Mouse (Mus musculus) midbrain, embryonic 13.5 days (tissue): Measurements from ENCODE around the gene Asb16. TPM values are rescaled to one million over a fixed set of nuclear protein-coding genes. Genes with fewer than 3 reads are reported as not detected.

ENCODE experiments used
- ATAC-seq: fragments of 200-750 bp; cut with Nextera tagmentation; 2 replicates; pipeline ENCODE4 v1.8.0; 2017; ENCODE audit warnings: mild to moderate bottlenecking, moderate TSS enrichment, moderate library complexity
- H3K27ac ChIP-seq: fragments of 300-500 bp; sonication (generic); 2 replicates; pipeline ENCODE4 v1.5.1; 2015; ENCODE audit warnings: inconsistent platforms, mild to moderate bottlenecking, moderate library complexity
- H3K27me3 ChIP-seq: fragments of 300-500 bp; sonication (generic); 2 replicates; pipeline ENCODE4 v1.6.1; 2015; ENCODE audit warnings: mild to moderate bottlenecking, inconsistent platforms
- H3K36me3 ChIP-seq: fragments of 300-500 bp; sonication (generic); 2 replicates; pipeline ENCODE4 v1.6.1; 2015; ENCODE audit warnings: mild to moderate bottlenecking, inconsistent platforms
- H3K4me1 ChIP-seq: fragments of 300-500 bp; sonication (generic); replicated peaks from 2 replicates; pipeline ENCODE4 v1.6.1; 2015; ENCODE audit warnings: inconsistent platforms
- H3K4me2 ChIP-seq: fragments of 300-500 bp; sonication (generic); replicated peaks from 2 replicates; pipeline ENCODE4 v1.6.1; 2015; ENCODE audit warnings: moderate library complexity, mild to moderate bottlenecking, inconsistent platforms
- H3K4me3 ChIP-seq: fragments of 300-500 bp; sonication (generic); replicated peaks from 2 replicates; pipeline ENCODE4 v1.5.1; 2015; ENCODE audit warnings: mild to moderate bottlenecking, inconsistent platforms
- H3K9ac ChIP-seq: fragments of 300-500 bp; sonication (generic); replicated peaks from 2 replicates; pipeline ENCODE4 v1.6.1; 2015; ENCODE audit warnings: mild to moderate bottlenecking, inconsistent platforms
- H3K9me3 ChIP-seq: fragments of 300-500 bp; sonication (generic); 2 replicates; pipeline ENCODE4 v1.6.1; 2016; ENCODE audit warnings: mild to moderate bottlenecking, inconsistent platforms
- WGBS: fragments of 180-500 bp; shearing (Covaris S2); methylation state at CpG from one replicate; pipeline ENCODE4 v1.1.7; 2015; 5-methylcytosine and 5-hydroxymethylcytosine counted together
- polyA plus RNA-seq: library from polyadenylated mRNA; unstranded; fragments of >200 nt; fragmentation: Nextera tagmentation; extraction: Ambion mirVana; gene quantifications from 2 replicates; pipeline ENCODE4 v1.2.1, GENCODE M21; 2015

Gene Asb16
- polyA plus RNA-seq, 1 experiment from 2014 or later = not detected

GRCm38 (mm10) chr11:102227270-102228190, 41.0 kb upstream of the Asb16 start:
- ATAC-seq = peak; percentile 70
- peak overlapping the region; percentile 75 for H3K4me2 ChIP-seq
- peak overlapping the region; percentile 97 for H3K27ac ChIP-seq
- peak overlapping the region; percentile 87 for H3K4me3 ChIP-seq
- 6% methylated on average over 12 of the region's 12 CpGs for WGBS
- H3K9me3 ChIP-seq = no peaks in the 10 kb centered on the region
- peaks cover 71% of the 10 kb centered on the region for H3K4me1 ChIP-seq
- peak overlapping the region; percentile 94 for H3K9ac ChIP-seq
- peaks cover 18% of the 10 kb centered on the region for H3K36me3 ChIP-seq
- H3K27me3 ChIP-seq = no peaks in the 10 kb centered on the region

DNA sequence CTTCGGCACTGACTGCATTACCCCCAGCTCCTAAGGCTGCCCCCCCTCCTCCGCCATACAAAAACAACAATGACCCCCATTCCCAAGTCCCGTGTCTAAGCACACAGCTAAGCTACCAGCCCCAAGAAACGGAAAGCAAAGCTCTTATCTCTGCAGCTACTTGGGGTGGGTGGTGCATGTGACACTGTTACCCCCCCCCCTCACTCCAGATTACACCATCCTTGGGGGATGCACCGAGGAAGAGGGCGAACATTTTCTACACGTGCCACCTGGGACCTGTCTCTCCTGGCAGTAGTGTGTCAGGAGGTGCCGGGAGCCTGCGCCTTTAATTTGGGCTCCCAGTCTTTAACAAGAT, 40.4 kb upstream of the Asb16 start:
- 5% methylated on average over 9 of the region's 9 CpGs for WGBS
- Histone ChIP-seq H3K4me1 (peaks cover 67% of the 10 kb centered on the region), H3K36me3 (peaks cover 12% of the 10 kb centered on the region; the same call in 1 of the 2 replicates), H3K9me3 (no peaks in the 10 kb centered on the region), H3K4me3 (peak overlapping the region; percentile 87), H3K4me2 (peak overlapping the region; percentile 75), H3K9ac (peak overlapping the region; percentile 94), H3K27ac (peak overlapping the region; percentile 97), H3K27me3 (no peaks in the 10 kb centered on the region)
- no peak for ATAC-seq

DNA sequence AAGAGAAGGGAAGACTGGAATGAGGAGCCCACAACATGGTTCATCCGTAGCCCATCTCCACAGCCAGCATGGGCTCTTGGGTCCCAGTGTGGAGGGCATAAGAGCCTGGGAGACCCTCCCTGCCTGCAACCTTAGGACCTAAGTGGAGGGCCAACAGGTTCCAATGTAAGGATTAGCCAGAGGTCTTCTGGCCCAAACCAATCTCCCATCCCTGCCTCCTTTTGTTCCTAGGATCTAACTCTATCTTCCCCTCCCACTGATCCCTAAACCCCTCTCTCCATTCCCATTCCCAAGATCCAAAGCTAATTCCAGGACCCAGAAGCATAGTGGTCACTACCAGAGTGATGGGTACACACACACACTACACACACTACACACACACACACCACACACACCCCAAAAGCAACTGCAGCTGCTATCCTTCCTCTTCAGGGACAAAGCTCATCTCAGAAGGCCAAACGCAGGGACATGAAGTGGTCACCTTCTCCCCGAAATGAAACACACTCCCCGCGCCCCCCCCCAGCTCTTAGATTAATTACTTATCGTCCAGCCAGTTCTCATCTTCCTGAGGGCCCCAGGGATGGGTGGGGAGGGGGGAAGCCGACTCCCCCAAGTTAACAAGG, 39.8 kb upstream of the Asb16 start:
- 8% methylated on average over 7 of the region's 7 CpGs for WGBS
- H3K27me3 ChIP-seq = no peaks in the 10 kb centered on the region
- peak overlapping the region; percentile 87 for H3K4me3 ChIP-seq
- H3K4me2 ChIP-seq = peak overlapping the region; percentile 75
- H3K27ac ChIP-seq = peak overlapping the region; percentile 97
- H3K9ac ChIP-seq = peak overlapping the region; percentile 94
- peaks cover 61% of the 10 kb centered on the region for H3K4me1 ChIP-seq
- ATAC-seq = no peak
- no peaks in the 10 kb centered on the region for H3K9me3 ChIP-seq
- peaks cover 6% of the 10 kb centered on the region; the same call in 1 of the 2 replicates for H3K36me3 ChIP-seq

DNA sequence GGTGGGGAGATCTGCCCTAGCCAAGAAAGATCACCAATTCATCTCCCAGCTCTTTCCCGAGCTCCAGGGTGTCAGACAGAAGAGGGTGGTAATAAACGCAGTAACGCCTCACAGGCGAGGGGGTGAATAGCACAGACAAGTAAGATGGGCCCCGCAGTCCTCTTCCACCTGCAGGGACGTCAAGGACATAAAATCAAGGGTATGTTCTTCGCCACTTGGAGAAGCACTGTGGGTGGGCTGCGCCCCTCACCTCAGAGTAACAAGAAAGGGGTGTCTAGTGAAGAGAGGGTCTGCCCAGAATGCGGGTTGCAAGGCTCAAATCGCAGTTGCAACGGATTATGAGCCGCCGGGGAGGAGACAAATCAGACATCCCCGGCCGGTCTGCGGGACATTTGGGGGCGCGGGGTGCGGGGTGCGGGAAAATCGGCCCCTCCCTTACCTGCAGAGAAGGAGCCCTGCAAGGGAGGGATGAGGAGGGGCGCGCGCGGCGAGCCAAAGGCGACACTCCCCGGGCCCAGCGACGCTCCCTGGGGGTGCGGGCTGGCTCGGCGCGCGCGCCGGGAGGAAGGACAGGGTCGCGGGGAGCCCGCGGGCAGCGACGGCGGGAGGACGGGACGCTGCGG, 39.1 kb upstream of the Asb16 start:
- Histone ChIP-seq H3K27ac (peak overlapping the region; percentile 97), H3K9ac (peak overlapping the region; percentile 94), H3K36me3 (no peaks in the 10 kb centered on the region), H3K4me3 (peak overlapping the region; percentile 87), H3K27me3 (no peaks in the 10 kb centered on the region), H3K9me3 (no peaks in the 10 kb centered on the region), H3K4me2 (peak overlapping the region; percentile 75), H3K4me1 (peaks cover 54% of the 10 kb centered on the region)
- WGBS = under 1% methylated on average over 43 of the region's 47 CpGs
- peak; percentile 37 for ATAC-seq

GRCm38 (mm10) chr11:102230006-102230741, 38.4 kb upstream of the Asb16 start, which contains the start of gene Hdac5:
Gene Hdac5, minus strand, starts transcription at chr11:102230166.
- WGBS = under 1% methylated on average over 46 of the region's 49 CpGs
- ATAC-seq = peak; percentile 84
- peak within 1 kb of the TSS; percentile 75 for H3K4me2 ChIP-seq

GRCm38 (mm10) chr11:102236022-102236421, 32.5 kb upstream of the Asb16 start:
- WGBS = 72% methylated on average over 2 of the region's 2 CpGs
- H3K36me3 ChIP-seq = no peaks in the 10 kb centered on the region
- no peaks in the 10 kb centered on the region for H3K9me3 ChIP-seq
- H3K9ac ChIP-seq = no peak overlapping the region
- peaks cover 5% of the 10 kb centered on the region; the same call in 1 of the 2 replicates for H3K4me1 ChIP-seq
- ATAC-seq = no peak
- no peak overlapping the region for H3K4me3 ChIP-seq
- no peaks in the 10 kb centered on the region for H3K27me3 ChIP-seq
- H3K27ac ChIP-seq = no peak overlapping the region
- H3K4me2 ChIP-seq = no peak overlapping the region

More at GRCm38 (mm10) chr11:102230006-102230741, 38.4 kb upstream of the Asb16 start, which contains the start of gene Hdac5:
- Histone ChIP-seq H3K27ac (peak within 1 kb of the TSS; percentile 97), H3K4me1 (peaks cover 47% of the 10 kb centered on the region), H3K4me3 (peak within 1 kb of the TSS; percentile 87), H3K36me3 (no peaks in the 10 kb centered on the region), H3K9me3 (no peaks in the 10 kb centered on the region), H3K27me3 (no peaks in the 10 kb centered on the region), H3K9ac (peak within 1 kb of the TSS; percentile 94)

DNA sequence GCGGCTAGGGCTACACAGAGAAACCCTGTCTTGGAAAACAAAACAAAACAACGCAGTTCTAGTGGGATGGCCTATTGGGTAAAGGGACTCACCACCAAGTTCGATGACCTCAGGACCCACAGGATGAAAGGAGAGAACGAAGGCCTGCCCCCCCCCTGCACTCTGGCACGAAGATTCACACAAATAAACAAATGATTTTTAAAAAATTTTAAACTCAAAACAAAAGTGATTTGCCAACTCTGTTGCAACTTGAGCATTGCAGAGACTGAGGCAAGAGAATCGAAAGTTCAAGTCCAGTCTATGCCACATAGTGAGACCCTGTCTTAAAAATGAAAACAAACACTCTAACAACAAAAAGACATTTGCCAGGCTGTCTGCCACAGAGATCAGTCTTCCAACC, 27.9 kb upstream of the Asb16 start:
- H3K9me3 ChIP-seq = no peaks in the 10 kb centered on the region
- H3K9ac ChIP-seq = no peak overlapping the region
- H3K4me1 ChIP-seq = peaks cover 18% of the 10 kb centered on the region
- H3K27ac ChIP-seq = no peak overlapping the region
- no peaks in the 10 kb centered on the region for H3K36me3 ChIP-seq
- WGBS = 89% methylated on average over 6 of the region's 6 CpGs
- no peak for ATAC-seq
- no peak overlapping the region for H3K4me3 ChIP-seq
- no peaks in the 10 kb centered on the region for H3K27me3 ChIP-seq
- no peak overlapping the region for H3K4me2 ChIP-seq

GRCm38 (mm10) chr11:102241246-102241645, 27.3 kb upstream of the Asb16 start:
- no peak overlapping the region for H3K27ac ChIP-seq
- H3K27me3 ChIP-seq = no peaks in the 10 kb centered on the region
- WGBS = 89% methylated on average over 5 of the region's 5 CpGs
- no peak overlapping the region for H3K4me2 ChIP-seq
- H3K9me3 ChIP-seq = no peaks in the 10 kb centered on the region
- no peaks in the 10 kb centered on the region for H3K36me3 ChIP-seq
- ATAC-seq = no peak
- no peak overlapping the region for H3K9ac ChIP-seq
- H3K4me3 ChIP-seq = no peak overlapping the region
- peaks cover 22% of the 10 kb centered on the region for H3K4me1 ChIP-seq

GRCm38 (mm10) chr11:102241874-102242273, 26.7 kb upstream of the Asb16 start:
- ATAC-seq = no peak
- 53% methylated on average over 5 of the region's 5 CpGs for WGBS

DNA sequence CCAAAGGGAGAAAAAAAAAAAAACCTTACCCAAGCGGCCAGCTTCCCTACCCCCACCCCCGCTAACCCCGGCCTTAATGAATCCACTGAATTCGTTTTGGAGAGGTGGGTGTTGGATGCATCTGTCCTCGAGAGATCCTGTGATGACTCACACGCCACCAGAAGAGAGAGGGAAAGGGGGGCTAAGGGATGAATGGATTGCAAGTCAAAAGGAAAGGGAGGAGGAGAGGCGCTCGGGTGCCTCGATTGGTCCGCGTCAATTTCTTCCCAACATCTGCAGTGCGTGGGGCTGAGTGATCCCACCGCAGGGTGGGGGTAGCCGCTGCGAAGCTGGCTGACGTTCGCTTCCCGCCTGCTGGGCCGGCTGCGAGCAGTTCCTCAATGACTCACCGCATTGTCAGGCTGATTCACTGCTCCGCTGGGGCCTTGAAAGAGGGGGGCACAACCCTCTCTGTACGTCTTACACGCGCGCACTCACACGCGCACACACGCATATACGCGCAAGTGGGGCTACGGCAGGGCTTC, 23.6 kb upstream of the Asb16 start:
- Histone ChIP-seq H3K9ac (peak overlapping the region; percentile 67), H3K4me2 (peak overlapping the region; percentile 80), H3K4me1 (peaks cover 29% of the 10 kb centered on the region), H3K36me3 (no peaks in the 10 kb centered on the region), H3K4me3 (peak overlapping the region; percentile 42), H3K27ac (peak overlapping the region; percentile 65), H3K27me3 (no peaks in the 10 kb centered on the region), H3K9me3 (no peaks in the 10 kb centered on the region)
- ATAC-seq = peak; percentile 83
- WGBS = under 1% methylated on average over 32 of the region's 32 CpGs

More at GRCm38 (mm10) chr11:102241874-102242273, 26.7 kb upstream of the Asb16 start:
- Histone ChIP-seq H3K36me3 (no peaks in the 10 kb centered on the region), H3K9me3 (no peaks in the 10 kb centered on the region), H3K9ac (no peak overlapping the region), H3K27me3 (no peaks in the 10 kb centered on the region), H3K4me2 (no peak overlapping the region), H3K27ac (no peak overlapping the region), H3K4me3 (no peak overlapping the region), H3K4me1 (peaks cover 20% of the 10 kb centered on the region)

DNA sequence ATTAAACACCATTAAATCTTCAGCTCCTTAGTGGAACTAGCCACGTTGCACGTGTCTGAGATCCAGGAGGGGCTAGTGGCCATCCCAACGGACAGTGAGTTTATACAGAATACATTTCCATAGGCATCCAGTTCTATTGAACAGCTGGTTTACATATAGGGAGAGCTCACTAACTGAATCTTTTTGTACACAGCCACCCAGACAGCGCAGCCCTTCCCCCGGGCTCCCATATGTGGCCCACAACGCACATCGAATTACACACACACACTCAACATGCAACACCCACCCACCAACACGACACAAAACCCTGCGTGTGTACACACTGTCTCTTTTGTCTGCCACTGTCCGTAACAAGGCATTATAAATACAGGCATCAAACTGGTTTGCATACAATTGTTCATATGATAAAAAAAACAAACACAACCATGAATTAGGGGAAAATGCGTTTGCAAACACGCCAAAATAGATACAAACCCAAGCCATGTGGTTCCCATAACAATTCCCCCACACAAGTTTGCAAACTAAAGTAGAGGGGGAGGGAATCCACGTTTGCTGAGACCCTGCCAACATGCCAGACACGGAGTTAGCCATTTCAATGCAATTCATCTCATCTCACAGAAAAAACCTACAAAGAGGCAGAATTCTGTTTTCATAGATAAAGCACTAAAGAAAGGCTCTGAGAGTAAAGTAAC, 22.8 kb upstream of the Asb16 start:
- Histone ChIP-seq H3K4me3 (peak overlapping the region; percentile 42), H3K27me3 (no peaks in the 10 kb centered on the region), H3K4me1 (peaks cover 29% of the 10 kb centered on the region), H3K27ac (peak overlapping the region; percentile 65), H3K36me3 (no peaks in the 10 kb centered on the region), H3K4me2 (peak overlapping the region; percentile 80), H3K9me3 (no peaks in the 10 kb centered on the region), H3K9ac (peak overlapping the region; percentile 67)
- peak; percentile 18; the same call in 1 of the 2 replicates for ATAC-seq
- WGBS = 45% methylated on average over 14 of the region's 14 CpGs
